Mouse (Mus musculus): ENCODE results near the gene Wwc2. TPM values are rescaled to one million over a fixed set of nuclear protein-coding genes. Genes with fewer than 3 reads are reported as not detected.

Gene Wwc2
- polyA plus RNA-seq, 1 experiment from 2014 or later = 5.1 TPM

- no peak overlapping the region for H3K4me2 ChIP-seq (replicated peaks; ENCODE audit: low read depth)
- WGBS = 82% methylated on average over 5 of the region's 5 CpGs
- no peak for ATAC-seq (ENCODE audit: low FRiP score, low TSS enrichment)
- TF ChIP-seq EP300 (optimal IDR thresholded peaks at IDR 0.05) = no peak
- TF ChIP-seq CTCF (IDR thresholded peaks at IDR 0.05; ENCODE audit: low read depth) = no peak
- peaks cover 9% of the 10 kb centered on the region for H3K36me3 ChIP-seq (ENCODE audit: control insufficient read depth, insufficient read depth, low read length)
- H3K27me3 ChIP-seq (ENCODE audit: control insufficient read depth, insufficient read depth, low read length) = no peaks in the 10 kb centered on the region
- no peak overlapping the region for H3K4me3 ChIP-seq (ENCODE audit: low read depth, low read length)
- H3K27ac ChIP-seq (replicated peaks) = 0 out of 2 replicates have a peak overlapping the region, but pooled peaks have one; percentile 24
- DNase-seq (ENCODE audit: low spot score) = no peak
- H3K4me1 ChIP-seq (replicated peaks; ENCODE audit: control insufficient read depth, insufficient read depth) = no peaks in the 10 kb centered on the region
- no peaks in the 10 kb centered on the region for H3K9me3 ChIP-seq (ENCODE audit: control insufficient read depth, low read length)
- H3K9ac ChIP-seq (ENCODE audit: low read length) = no peak overlapping the region
Measured at GRCm38 (mm10) chr8:47853356-47853755, 137.4 kb downstream of the Wwc2 start.

GRCm38 (mm10) chr8:47852737-47853136 is 138.0 kb downstream of the Wwc2 start:
- Histone ChIP-seq H3K9ac (ENCODE audit: low read length) (no peak overlapping the region), H3K9me3 (ENCODE audit: control insufficient read depth, low read length) (no peaks in the 10 kb centered on the region), H3K4me3 (ENCODE audit: low read depth, low read length) (no peak overlapping the region), H3K4me2 (replicated peaks; ENCODE audit: low read depth) (no peak overlapping the region), H3K27me3 (ENCODE audit: control insufficient read depth, insufficient read depth, low read length) (no peaks in the 10 kb centered on the region), H3K4me1 (replicated peaks; ENCODE audit: control insufficient read depth, insufficient read depth) (no peaks in the 10 kb centered on the region), H3K36me3 (ENCODE audit: control insufficient read depth, insufficient read depth, low read length) (peaks cover 11% of the 10 kb centered on the region), H3K27ac (replicated peaks) (no peak overlapping the region)
- no peak for ATAC-seq (ENCODE audit: low FRiP score, low TSS enrichment)
- TF ChIP-seq EP300 (optimal IDR thresholded peaks at IDR 0.05) (no peak), CTCF (IDR thresholded peaks at IDR 0.05; ENCODE audit: low read depth) (no peak)
- no peak for DNase-seq (ENCODE audit: low spot score)
- WGBS = 75% methylated on average over 5 of the region's 5 CpGs

- TF ChIP-seq CTCF (IDR thresholded peaks at IDR 0.05; ENCODE audit: low read depth) (no peak), EP300 (optimal IDR thresholded peaks at IDR 0.05) (no peak)
- H3K36me3 ChIP-seq (ENCODE audit: control insufficient read depth, insufficient read depth, low read length) = peaks cover 17% of the 10 kb centered on the region
- no peaks in the 10 kb centered on the region for H3K9me3 ChIP-seq (ENCODE audit: control insufficient read depth, low read length)
- ATAC-seq (ENCODE audit: low FRiP score, low TSS enrichment) (peak; percentile 71; the same call in 1 of the 2 replicates), DNase-seq (ENCODE audit: low spot score) (peak; percentile 39)
- no peaks in the 10 kb centered on the region for H3K27me3 ChIP-seq (ENCODE audit: control insufficient read depth, insufficient read depth, low read length)
- H3K4me1 ChIP-seq (replicated peaks; ENCODE audit: control insufficient read depth, insufficient read depth) = no peaks in the 10 kb centered on the region
- peak overlapping the region; percentile 10; the same call in 1 of the 2 replicates for H3K4me3 ChIP-seq (ENCODE audit: low read depth, low read length)
- H3K27ac ChIP-seq (replicated peaks) = peak overlapping the region; percentile 75
- H3K4me2 ChIP-seq (replicated peaks; ENCODE audit: low read depth) = peak overlapping the region; percentile 42
- no peak overlapping the region; the same call in 1 of the 2 replicates for H3K9ac ChIP-seq (ENCODE audit: low read length)
- 53% methylated on average over 12 of the region's 12 CpGs for WGBS
Measured at GRCm38 (mm10) chr8:47851824-47852502, 138.8 kb downstream of the Wwc2 start.

GRCm38 (mm10) chr8:47849842-47850241 is 140.9 kb downstream of the Wwc2 start:
- Histone ChIP-seq H3K4me3 (ENCODE audit: low read depth, low read length) (no peak overlapping the region), H3K9ac (ENCODE audit: low read length) (no peak overlapping the region), H3K27me3 (ENCODE audit: control insufficient read depth, insufficient read depth, low read length) (no peaks in the 10 kb centered on the region), H3K4me1 (replicated peaks; ENCODE audit: control insufficient read depth, insufficient read depth) (no peaks in the 10 kb centered on the region), H3K4me2 (replicated peaks; ENCODE audit: low read depth) (no peak overlapping the region), H3K36me3 (ENCODE audit: control insufficient read depth, insufficient read depth, low read length) (peaks cover 23% of the 10 kb centered on the region), H3K9me3 (ENCODE audit: control insufficient read depth, low read length) (no peaks in the 10 kb centered on the region), H3K27ac (replicated peaks) (no peak overlapping the region)
- DNase-seq (ENCODE audit: low spot score) (no peak), ATAC-seq (ENCODE audit: low FRiP score, low TSS enrichment) (no peak)
- 77% methylated on average over 8 of the region's 8 CpGs for WGBS
- TF ChIP-seq CTCF (IDR thresholded peaks at IDR 0.05; ENCODE audit: low read depth) (peak; percentile 57), EP300 (optimal IDR thresholded peaks at IDR 0.05) (no peak)

- no peak overlapping the region for H3K9ac ChIP-seq (ENCODE audit: low read length)
- no peak overlapping the region for H3K4me3 ChIP-seq (ENCODE audit: low read depth, low read length)
- H3K4me1 ChIP-seq (replicated peaks; ENCODE audit: control insufficient read depth, insufficient read depth) = no peaks in the 10 kb centered on the region
- no peak for TF ChIP-seq EP300 (optimal IDR thresholded peaks at IDR 0.05)
- TF ChIP-seq CTCF (IDR thresholded peaks at IDR 0.05; ENCODE audit: low read depth) = no peak
- no peak overlapping the region for H3K27ac ChIP-seq (replicated peaks)
- H3K9me3 ChIP-seq (ENCODE audit: control insufficient read depth, low read length) = no peaks in the 10 kb centered on the region
- DNase-seq (ENCODE audit: low spot score) (no peak), ATAC-seq (ENCODE audit: low FRiP score, low TSS enrichment) (no peak)
- H3K4me2 ChIP-seq (replicated peaks; ENCODE audit: low read depth) = no peak overlapping the region
- H3K36me3 ChIP-seq (ENCODE audit: control insufficient read depth, insufficient read depth, low read length) = peaks cover 21% of the 10 kb centered on the region
- 96% methylated on average over 6 of the region's 6 CpGs for WGBS
- no peaks in the 10 kb centered on the region for H3K27me3 ChIP-seq (ENCODE audit: control insufficient read depth, insufficient read depth, low read length)
Measured at GRCm38 (mm10) chr8:47847931-47848330, 142.8 kb downstream of the Wwc2 start.

- 92% methylated on average over 14 of the region's 14 CpGs for WGBS
- Histone ChIP-seq H3K4me1 (replicated peaks; ENCODE audit: control insufficient read depth, insufficient read depth) (no peaks in the 10 kb centered on the region), H3K4me3 (ENCODE audit: low read depth, low read length) (no peak overlapping the region), H3K27me3 (ENCODE audit: control insufficient read depth, insufficient read depth, low read length) (no peaks in the 10 kb centered on the region), H3K4me2 (replicated peaks; ENCODE audit: low read depth) (no peak overlapping the region), H3K9ac (ENCODE audit: low read length) (no peak overlapping the region), H3K9me3 (ENCODE audit: control insufficient read depth, low read length) (no peaks in the 10 kb centered on the region), H3K27ac (replicated peaks) (no peak overlapping the region), H3K36me3 (ENCODE audit: control insufficient read depth, insufficient read depth, low read length) (peaks cover 27% of the 10 kb centered on the region)
- no peak for TF ChIP-seq CTCF (IDR thresholded peaks at IDR 0.05; ENCODE audit: low read depth)
- no peak for TF ChIP-seq EP300 (optimal IDR thresholded peaks at IDR 0.05)
- no peak for ATAC-seq (ENCODE audit: low FRiP score, low TSS enrichment)
- no peak for DNase-seq (ENCODE audit: low spot score)
Measured at GRCm38 (mm10) chr8:47847161-47847560, 143.6 kb downstream of the Wwc2 start.
